Mouse (Mus musculus) brain, embryonic 14.5 days (tissue): ENCODE measurements around the gene Pi4k2b. TPM values are rescaled to one million over a fixed set of nuclear protein-coding genes. Genes with fewer than 3 reads are reported as not detected.

Experiments used
- DNase-seq: peaks from one replicate; pipeline ENCODE4 v3.0.0-alpha.2; 2011; ENCODE audit warnings: low read depth
- CTCF ChIP-seq: fragments of 200-500 bp; IDR thresholded peaks from 2 replicates; pipeline ENCODE4 v1.5.1; 2012; ENCODE audit warnings: inconsistent platforms, mild to moderate bottlenecking, moderate library complexity, borderline replicate concordance; ENCODE audit not compliant: insufficient read depth, insufficient read length; ENCODE audit errors: extremely low read depth
- POLR2A ChIP-seq: fragments of 200-500 bp; IDR thresholded peaks from 2 replicates; pipeline ENCODE4 v1.6.1; 2012; ENCODE audit warnings: mild to moderate bottlenecking, inconsistent platforms, borderline replicate concordance; ENCODE audit not compliant: poor library complexity, insufficient read depth, insufficient read length, severe bottlenecking; ENCODE audit errors: extremely low read depth
- polyA plus RNA-seq: library from polyadenylated mRNA; depleted of rRNA; stranded (reverse); fragments of >200 nt; gene quantifications from 2 replicates; pipeline ENCODE4 v1.2.3, GENCODE M21; 2012; rRNA removed

The Pi4k2b gene
- polyA plus RNA-seq, 1 experiment, result 6.4 TPM

- TF ChIP-seq POLR2A (no peak), CTCF (no peak)
- no peak for DNase-seq
These were observed 51.9 kb downstream of the Pi4k2b start for GRCm38 (mm10) chr5:52793230-52793629.

GRCm38 (mm10) chr5:52794109-52794508 lies 52.7 kb downstream of the Pi4k2b start:
- TF ChIP-seq CTCF (no peak), POLR2A (no peak)

GRCm38 (mm10) chr5:52799274-52799985 lies 58.1 kb downstream of the Pi4k2b start:
- peak; percentile 5 for DNase-seq

More at GRCm38 (mm10) chr5:52794109-52794508, 52.7 kb downstream of the Pi4k2b start:
- DNase-seq, result no peak

GRCm38 (mm10) chr5:52805801-52806200 lies 64.4 kb downstream of the Pi4k2b start:
- TF ChIP-seq CTCF (no peak), POLR2A (no peak)
- DNase-seq, result no peak

More at GRCm38 (mm10) chr5:52799274-52799985, 58.1 kb downstream of the Pi4k2b start:
- TF ChIP-seq CTCF (no peak), POLR2A (no peak)

GRCm38 (mm10) chr5:52806349-52806748 lies 65.0 kb downstream of the Pi4k2b start:
- TF ChIP-seq CTCF (no peak), POLR2A (no peak)
- no peak for DNase-seq

- TF ChIP-seq POLR2A (no peak), CTCF (no peak)
- DNase-seq, result no peak
These were observed 65.7 kb downstream of the Pi4k2b start for GRCm38 (mm10) chr5:52807030-52807429.

GRCm38 (mm10) chr5:52810446-52810845 lies 69.1 kb downstream of the Pi4k2b start:
- no peak for DNase-seq
- TF ChIP-seq POLR2A (no peak), CTCF (no peak)

- no peak for DNase-seq
- no peak for TF ChIP-seq CTCF
- TF ChIP-seq POLR2A, result no peak
These were observed 69.7 kb downstream of the Pi4k2b start for GRCm38 (mm10) chr5:52811056-52811455.

- peak; percentile 8 for DNase-seq
- TF ChIP-seq POLR2A (no peak), CTCF (no peak)
These were observed 71.1 kb downstream of the Pi4k2b start for GRCm38 (mm10) chr5:52812456-52812855.

- no peak for TF ChIP-seq POLR2A
- no peak for TF ChIP-seq CTCF
- DNase-seq, result no peak
These were observed 71.9 kb downstream of the Pi4k2b start for GRCm38 (mm10) chr5:52813312-52813711.

- TF ChIP-seq POLR2A (no peak), CTCF (no peak)
- DNase-seq, result no peak
These were observed 77.3 kb downstream of the Pi4k2b start for GRCm38 (mm10) chr5:52818676-52819075.

Other genes with a start within 250 kb of the Pi4k2b start
- 3.1 and 8.3 TPM in 2 replicates for gene Lgi2, start 175.1 kb upstream of the Pi4k2b start, polyA plus RNA-seq
- gene Sepsecs, start 71.9 kb upstream of the Pi4k2b start, polyA plus RNA-seq, result 10.5 and 11.1 TPM in 2 replicates
- gene Zcchc4, start 33.8 kb downstream of the Pi4k2b start, polyA plus RNA-seq, result 16.2 and 16.6 TPM in 2 replicates
- 140 and 148 TPM in 2 replicates for gene Anapc4, start 92.4 kb downstream of the Pi4k2b start, polyA plus RNA-seq